Mouse (Mus musculus) CH12.LX (cell line): ENCODE results near the gene Ddx31.

ENCODE experiments used
- BHLHE40 ChIP-seq: IDR thresholded peaks from 2 replicates; pipeline ENCODE4 v1.6.1; 2011; ENCODE audit warnings: mild to moderate bottlenecking, low read depth, low read length, improper control_type of control experiment
- CTCF ChIP-seq, 2 experiments: IDR thresholded peaks in 1 of 2; conservative IDR thresholded peaks in 1 of 2; 2 replicates each; pipeline ENCODE4 v1.5.1; 2011 to 2012; ENCODE audit warnings: low read depth in 2 of 2, low read length in 2 of 2, improper control_type of control experiment in 1 of 2, inconsistent platforms in 1 of 2, mild to moderate bottlenecking in 1 of 2, moderate library complexity in 1 of 2
- EP300 ChIP-seq: IDR thresholded peaks from 2 replicates; pipeline ENCODE4 v1.6.1; 2011; ENCODE audit warnings: low read length, improper control_type of control experiment
- HCFC1 ChIP-seq: IDR thresholded peaks from 2 replicates; pipeline ENCODE4 v1.6.1; 2012; ENCODE audit warnings: low read depth, mild to moderate bottlenecking, inconsistent platforms, low read length, improper control_type of control experiment
- MAX ChIP-seq: IDR thresholded peaks from 2 replicates; pipeline ENCODE4 v1.6.1; 2011; ENCODE audit warnings: low read length, improper control_type of control experiment
- NRF1 ChIP-seq: IDR thresholded peaks from 2 replicates; pipeline ENCODE4 v1.6.1; 2014; ENCODE audit warnings: low read depth, mild to moderate bottlenecking, inconsistent platforms, low read length, improper control_type of control experiment, moderate library complexity
- POLR2A ChIP-seq: IDR thresholded peaks from 2 replicates; pipeline ENCODE4 v1.6.1; 2011; ENCODE audit warnings: low read depth, mild to moderate bottlenecking, improper control_type of control experiment, low read length
- POLR2AphosphoS2 ChIP-seq: IDR thresholded peaks from 2 replicates; pipeline ENCODE4 v1.6.1; 2011; ENCODE audit warnings: low read depth, low read length, improper control_type of control experiment
- RCOR1 ChIP-seq: conservative IDR thresholded peaks from 2 replicates; pipeline ENCODE4 v1.6.1; 2012; ENCODE audit warnings: low read depth, mild to moderate bottlenecking, inconsistent platforms, low read length, improper control_type of control experiment
- SMC3 ChIP-seq: IDR thresholded peaks from 2 replicates; pipeline ENCODE4 v1.6.1; 2011; ENCODE audit warnings: low read depth, low read length, improper control_type of control experiment
- UBTF ChIP-seq: IDR thresholded peaks from 2 replicates; pipeline ENCODE4 v1.6.1; 2012; ENCODE audit warnings: low read depth, mild to moderate bottlenecking, inconsistent platforms, low read length, improper control_type of control experiment, moderate library complexity
- USF1 ChIP-seq: IDR thresholded peaks from 2 replicates; pipeline ENCODE4 v1.6.1; 2014; ENCODE audit warnings: low read depth, mild to moderate bottlenecking, inconsistent platforms, low read length, improper control_type of control experiment
- ZNF384 ChIP-seq: IDR thresholded peaks from 2 replicates; pipeline ENCODE4 v1.6.1; 2012; ENCODE audit warnings: low read depth, low read length, improper control_type of control experiment, inconsistent platforms

DNA sequence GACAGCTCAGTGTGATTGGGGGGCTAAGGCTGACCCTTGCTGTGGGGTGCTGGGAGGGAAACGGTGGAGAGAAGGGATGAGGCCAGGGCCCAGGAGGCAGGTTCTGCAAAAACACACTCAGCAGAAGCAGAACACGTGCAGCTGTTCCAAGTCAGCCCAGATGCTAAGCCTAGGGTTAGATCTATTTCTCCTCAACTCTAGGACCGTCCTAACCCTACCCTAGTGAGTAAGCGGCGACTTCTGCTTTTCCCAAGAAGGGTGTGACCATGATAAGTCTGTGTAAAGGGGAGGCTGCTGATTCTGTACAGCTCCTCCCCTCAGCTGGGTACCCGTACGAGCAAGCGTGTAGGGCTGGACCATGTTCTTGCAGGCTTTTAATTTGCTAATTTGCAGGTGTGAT lies 43.9 kb upstream of the Ddx31 start:
- TF ChIP-seq POLR2A = no peak
- no peak for TF ChIP-seq USF1
- no peak for TF ChIP-seq HCFC1
- TF ChIP-seq UBTF = no peak
- no peak for TF ChIP-seq ZNF384
- no peak for TF ChIP-seq SMC3
- TF ChIP-seq CTCF (conservative IDR thresholded peaks at IDR 0.05 in 1 of 2, IDR thresholded peaks at IDR 0.05 in 1 of 2; ENCODE audit: low read depth in 2 of 2, low read length in 2 of 2) = no peak
- TF ChIP-seq EP300 = no peak
- no peak for TF ChIP-seq BHLHE40
- TF ChIP-seq RCOR1 = no peak
- TF ChIP-seq POLR2AphosphoS2 = no peak
- TF ChIP-seq MAX = no peak
- no peak for TF ChIP-seq NRF1
